8 mouse cellular contexts compared by ENCODE assay signal in genomic region chr16:49854931-49855835, GRCm38 (mm10). TPM values are rescaled to one million over a fixed set of nuclear protein-coding genes. Genes with fewer than 3 reads are reported as not detected.
DNase-seq lines count a peak whose midpoint lies in the region; ATAC-seq and TF ChIP-seq lines count a peak whose summit lies in the region.

No protein-coding gene starts in this region.

- peak overlapping the region; percentile 65 for H3K4me2 ChIP-seq in forebrain, embryonic 15.5 days (replicated peaks)

- peaks cover 2% of the 10 kb centered on the region; the same call in 1 of the 2 replicates for H3K27me3 ChIP-seq in ES-Bruce4 (ENCODE audit: control insufficient read depth, insufficient read depth, low read length, poor library complexity, severe bottlenecking)
- no peaks in the 10 kb centered on the region for H3K27me3 ChIP-seq in forebrain, embryonic 15.5 days

- intact Hi-C loops in heart, postnatal 25 days (cut with DNase I) = loop anchor here (2.0 to 5.0 kb wide), 7 partner anchors 37 to 353 kb away; no protein-coding TSS in a partner anchor

- peak overlapping the region; percentile 76 for H3K9ac ChIP-seq in ES-Bruce4 (ENCODE audit: low read depth, poor library complexity, severe bottlenecking)
- peak overlapping the region; percentile 97 for H3K9ac ChIP-seq in forebrain, embryonic 15.5 days (replicated peaks)

- peak; percentile 14 for TF ChIP-seq CTCF in ES-Bruce4 (IDR thresholded peaks at IDR 0.05; ENCODE audit: low read depth, low read length)
- TF ChIP-seq CTCF in lung, adult 2 months (IDR thresholded peaks at IDR 0.05; ENCODE audit: insufficient read depth, low read length) = 0 out of 2 replicates have a peak, but pooled peaks have one; percentile 14

- peaks cover 2% of the 10 kb centered on the region for H3K4me1 ChIP-seq in ES-Bruce4 (ENCODE audit: control insufficient read depth, insufficient read depth, low read length)
- peaks cover 23% of the 10 kb centered on the region for H3K4me1 ChIP-seq in forebrain, embryonic 15.5 days
- peaks cover 10% of the 10 kb centered on the region for H3K4me1 ChIP-seq in lung, adult 2 months (ENCODE audit: control insufficient read depth, insufficient read depth, low read length)

- DNase-seq in cerebellum, adult 11-12 months = peak; percentile 96
- peak; percentile 91 for DNase-seq in heart, postnatal 25 days (ENCODE audit: low spot score)
- peak; percentile 88 to 95 for DNase-seq in layer of hippocampus, adult 18-20 months (ENCODE audit: low spot score in 2 of 2)
- DNase-seq in lung, adult 2 months = peak; percentile 93
- DNase-seq in thymus, adult 18-20 months = peak; percentile 88 to 89

- H3K4me3 ChIP-seq in ES-Bruce4 (ENCODE audit: low read depth, low read length) = peak overlapping the region; percentile 73
- peak overlapping the region; percentile 99 for H3K4me3 ChIP-seq in forebrain, embryonic 15.5 days
- H3K4me3 ChIP-seq in lung, adult 2 months (replicated peaks; ENCODE audit: extremely low read depth, low read depth, low read length) = peak overlapping the region; percentile 86

- no peaks in the 10 kb centered on the region for H3K9me3 ChIP-seq in ES-Bruce4 (replicated peaks; ENCODE audit: control insufficient read depth, insufficient read depth, low read length, poor library complexity, severe bottlenecking)
- H3K9me3 ChIP-seq in forebrain, embryonic 15.5 days = no peaks in the 10 kb centered on the region

- no peak for TF ChIP-seq POLR2A in ES-Bruce4 (IDR thresholded peaks at IDR 0.05; ENCODE audit: insufficient read depth, low read length)
- TF ChIP-seq POLR2A in lung, adult 2 months (IDR thresholded peaks at IDR 0.05; ENCODE audit: borderline replicate concordance, extremely low read depth, low read depth, low read length) = no peak; the same call in 1 of the 2 replicates

- WGBS in forebrain, embryonic 15.5 days = under 1% methylated on average over 68 of the region's 74 CpGs
- under 1% methylated on average over 63 of the region's 74 CpGs for WGBS in lung, adult 2 months

- H3K27ac ChIP-seq in ES-Bruce4 (ENCODE audit: insufficient read depth, low read length) = peak overlapping the region; percentile 47
- H3K27ac ChIP-seq in forebrain, embryonic 15.5 days (replicated peaks) = peak overlapping the region; percentile 99

- H3K36me3 ChIP-seq in ES-Bruce4 (ENCODE audit: control insufficient read depth, insufficient read depth, low read length, poor library complexity, severe bottlenecking) = no peaks in the 10 kb centered on the region
- H3K36me3 ChIP-seq in forebrain, embryonic 15.5 days = 0 out of 2 replicates have a peak, but pooled peaks cover 2% of the 10 kb centered on the region

- peak; percentile 96 for ATAC-seq in forebrain, embryonic 15.5 days (replicated peaks)
- peak; percentile 46 for ATAC-seq in neutrophil, adult 5-6 weeks (ENCODE audit: extremely low read depth, insufficient number of reproducible peaks, low FRiP score, poor library complexity, severe bottlenecking)

- TF ChIP-seq EP300 in ES-Bruce4 (IDR thresholded peaks at IDR 0.05; ENCODE audit: insufficient read depth, low read depth, low read length) = 0 out of 2 replicates have a peak, but pooled peaks have one; percentile 7

RNA-seq across cellular contexts. Expression of gene Cd47, which starts 54.9 kb away (rescaled TPM):
- polyA plus RNA-seq in ES-Bruce4 (2011; ENCODE audit: insufficient read depth, insufficient read length, low read depth, missing spikeins) = 11.0 and 12.3 TPM in 2 replicates
- polyA plus RNA-seq in forebrain, embryonic 15.5 days (2015; fragmentation: Nextera tagmentation; extraction: Ambion mirVana) = 123 and 128 TPM in 2 replicates
- total RNA-seq in heart, postnatal 25 days (2021) = 10 to 100 TPM; 73.5 to 76.4 TPM
- 100 to 1,000 TPM; 218 to 219 TPM for total RNA-seq in layer of hippocampus, adult 18-20 months (2021)
- polyA plus RNA-seq in lung, adult 2 months (2012; rRNA removed) = 80.1 and 82.2 TPM in 2 replicates
- 113 and 119 TPM in 2 replicates for total RNA-seq in neutrophil, adult 5-6 weeks (2017)

Comparison
In these comparisons a context has a peak if more than half of its experiments do, and no peak if none do; other contexts are left out.
1. Peak in every context shown above with its lines: DNase-seq, ATAC-seq, H3K4me3 ChIP-seq and H3K27ac ChIP-seq.